Mouse (Mus musculus): ENCODE data around the gene Ttc7b. TPM values are rescaled to one million over a fixed set of nuclear protein-coding genes. Genes with fewer than 3 reads are reported as not detected.

The Ttc7b gene
- polyA plus RNA-seq, 1 experiment: 9.2 TPM

- TF ChIP-seq FOSL1 (IDR thresholded peaks at IDR 0.05; ENCODE audit: insufficient read depth, low read length, poor library complexity, severe bottlenecking) (no peak), MYOD1 (IDR thresholded peaks at IDR 0.05; ENCODE audit: control insufficient read depth, insufficient read length, low read depth) (no peak)
Observed at GRCm38 (mm10) chr12:100481443-100482026, 39.1 kb downstream of the Ttc7b start.

DNA sequence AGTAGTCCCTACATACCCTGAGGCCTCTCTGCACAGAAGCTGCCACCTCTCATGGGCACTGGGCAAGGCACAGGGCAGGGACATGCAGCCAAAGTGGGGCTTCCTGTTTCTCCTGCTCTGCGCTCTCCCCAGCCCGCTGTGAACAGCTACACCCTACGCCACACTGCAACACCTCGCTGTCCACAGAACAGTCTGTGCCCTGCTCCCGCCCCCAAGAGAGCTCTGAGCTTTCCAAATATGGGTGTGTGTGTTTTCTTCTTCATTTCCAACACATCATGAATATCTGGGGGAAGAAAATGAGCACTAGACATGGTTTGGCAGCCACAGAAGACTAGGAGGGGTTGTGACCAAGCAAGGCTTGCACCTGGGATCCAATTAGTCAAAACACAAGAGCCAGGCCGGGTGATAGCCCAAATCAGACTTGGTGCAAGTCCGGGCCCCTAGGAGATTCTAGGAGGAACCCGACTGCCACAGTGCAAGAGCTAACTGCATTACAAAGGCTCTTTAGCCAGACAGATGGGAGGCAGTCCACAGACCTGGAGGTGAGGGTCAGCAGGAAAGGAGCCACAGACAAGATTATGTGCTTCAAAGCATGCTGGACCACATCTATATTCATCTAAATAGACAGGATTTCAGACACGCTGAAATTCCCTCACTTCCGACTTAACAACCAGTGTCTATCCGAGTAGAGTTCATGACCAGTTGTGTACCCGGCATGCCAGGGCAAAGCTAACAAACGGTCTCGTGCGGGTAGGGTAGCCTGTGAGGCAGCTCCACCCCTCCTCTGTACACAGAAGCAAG is 39.8 kb downstream of the Ttc7b start:
- no peaks in the 10 kb centered on the region for H3K36me3 ChIP-seq (ENCODE audit: control insufficient read depth, insufficient read depth)
- TF ChIP-seq MYOD1 (IDR thresholded peaks at IDR 0.05; ENCODE audit: control insufficient read depth, insufficient read length, low read depth): no peak
- no peak for TF ChIP-seq CEBPB (IDR thresholded peaks at IDR 0.05; ENCODE audit: low read depth)
- no peak for TF ChIP-seq CTCF (IDR thresholded peaks at IDR 0.05; ENCODE audit: control insufficient read depth, insufficient read depth, insufficient read length)
- TF ChIP-seq USF1 (IDR thresholded peaks at IDR 0.05; ENCODE audit: low read depth): no peak
- no peak for TF ChIP-seq FOSL1 (IDR thresholded peaks at IDR 0.05; ENCODE audit: insufficient read depth, low read length, poor library complexity, severe bottlenecking)
- no peak for TF ChIP-seq MYOG (IDR thresholded peaks at IDR 0.05; ENCODE audit: control insufficient read depth, extremely low read depth, insufficient read length)
- TF ChIP-seq MAX (IDR thresholded peaks at IDR 0.05): no peak
- H3K27me3 ChIP-seq (ENCODE audit: control insufficient read depth, insufficient read depth, insufficient read length): no peaks in the 10 kb centered on the region
- no peaks in the 10 kb centered on the region for H3K79me3 ChIP-seq (ENCODE audit: low read depth)
- no peak overlapping the region for H3ac ChIP-seq (ENCODE audit: control insufficient read depth, insufficient read length, low read depth)
- H3K79me2 ChIP-seq (ENCODE audit: control insufficient read depth, insufficient read depth): no peaks in the 10 kb centered on the region
- no peak overlapping the region for H3K4me3 ChIP-seq (ENCODE audit: insufficient read depth, poor library complexity, severe bottlenecking)

More at GRCm38 (mm10) chr12:100481443-100482026, 39.1 kb downstream of the Ttc7b start:
- Histone ChIP-seq H3K4me3 (ENCODE audit: insufficient read depth, poor library complexity, severe bottlenecking) (no peak overlapping the region), H3K79me3 (ENCODE audit: low read depth) (no peaks in the 10 kb centered on the region), H3K36me3 (ENCODE audit: control insufficient read depth, insufficient read depth) (no peaks in the 10 kb centered on the region), H3ac (ENCODE audit: control insufficient read depth, insufficient read length, low read depth) (no peak overlapping the region), H3K79me2 (ENCODE audit: control insufficient read depth, insufficient read depth) (no peaks in the 10 kb centered on the region), H3K27me3 (ENCODE audit: control insufficient read depth, insufficient read depth, insufficient read length) (no peaks in the 10 kb centered on the region)

GRCm38 (mm10) chr12:100479892-100480621 is 40.6 kb downstream of the Ttc7b start:
- Histone ChIP-seq H3K4me3 (ENCODE audit: insufficient read depth, poor library complexity, severe bottlenecking) (no peak overlapping the region), H3ac (ENCODE audit: control insufficient read depth, insufficient read length, low read depth) (no peak overlapping the region), H3K27me3 (ENCODE audit: control insufficient read depth, insufficient read depth, insufficient read length) (no peaks in the 10 kb centered on the region), H3K36me3 (ENCODE audit: control insufficient read depth, insufficient read depth) (no peaks in the 10 kb centered on the region), H3K79me2 (ENCODE audit: control insufficient read depth, insufficient read depth) (no peaks in the 10 kb centered on the region), H3K79me3 (ENCODE audit: low read depth) (no peaks in the 10 kb centered on the region)
- TF ChIP-seq FOSL1 (IDR thresholded peaks at IDR 0.05; ENCODE audit: insufficient read depth, low read length, poor library complexity, severe bottlenecking): no peak
- TF ChIP-seq CTCF (IDR thresholded peaks at IDR 0.05; ENCODE audit: control insufficient read depth, insufficient read depth, insufficient read length): peak; percentile 42

- H3K79me3 ChIP-seq (ENCODE audit: low read depth): no peaks in the 10 kb centered on the region
Observed at GRCm38 (mm10) chr12:100479270-100479869, 41.3 kb downstream of the Ttc7b start.

DNA sequence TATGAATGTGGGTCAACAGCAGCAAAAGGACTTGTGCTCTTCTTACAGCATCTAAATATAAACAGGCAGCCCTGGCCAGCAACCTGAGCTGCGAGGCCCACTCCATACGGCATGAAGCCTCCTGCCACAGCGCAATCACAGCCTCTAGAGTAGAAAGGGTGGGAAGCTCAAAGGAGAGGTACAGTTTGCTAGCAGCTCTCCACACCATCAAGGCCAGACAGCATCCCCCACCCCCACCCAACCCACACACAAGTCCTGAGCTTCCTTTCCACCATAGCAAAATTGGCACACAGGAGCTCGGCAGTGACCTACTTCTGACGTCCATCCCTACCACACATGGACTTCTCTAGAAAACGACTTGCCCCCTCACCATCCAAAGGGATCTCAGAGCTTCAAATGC is 42.0 kb downstream of the Ttc7b start:
- H3K4me3 ChIP-seq (ENCODE audit: insufficient read depth, poor library complexity, severe bottlenecking): no peak overlapping the region
- H3K36me3 ChIP-seq (ENCODE audit: control insufficient read depth, insufficient read depth): no peaks in the 10 kb centered on the region
- H3K79me3 ChIP-seq (ENCODE audit: low read depth): no peaks in the 10 kb centered on the region
- H3ac ChIP-seq (ENCODE audit: control insufficient read depth, insufficient read length, low read depth): no peak overlapping the region
- H3K27me3 ChIP-seq (ENCODE audit: control insufficient read depth, insufficient read depth, insufficient read length): no peaks in the 10 kb centered on the region
- TF ChIP-seq MYOG (IDR thresholded peaks at IDR 0.05; ENCODE audit: control insufficient read depth, extremely low read depth, insufficient read length) (no peak), CTCF (IDR thresholded peaks at IDR 0.05; ENCODE audit: control insufficient read depth, insufficient read depth, insufficient read length) (no peak), USF1 (IDR thresholded peaks at IDR 0.05; ENCODE audit: low read depth) (no peak), FOSL1 (IDR thresholded peaks at IDR 0.05; ENCODE audit: insufficient read depth, low read length, poor library complexity, severe bottlenecking) (no peak), MAX (IDR thresholded peaks at IDR 0.05) (no peak), MYOD1 (IDR thresholded peaks at IDR 0.05; ENCODE audit: control insufficient read depth, insufficient read length, low read depth) (no peak), CEBPB (IDR thresholded peaks at IDR 0.05; ENCODE audit: low read depth) (no peak)
- H3K79me2 ChIP-seq (ENCODE audit: control insufficient read depth, insufficient read depth): no peaks in the 10 kb centered on the region

More at GRCm38 (mm10) chr12:100479270-100479869, 41.3 kb downstream of the Ttc7b start:
- no peaks in the 10 kb centered on the region for H3K27me3 ChIP-seq (ENCODE audit: control insufficient read depth, insufficient read depth, insufficient read length)
- H3ac ChIP-seq (ENCODE audit: control insufficient read depth, insufficient read length, low read depth): no peak overlapping the region
- no peak overlapping the region for H3K4me3 ChIP-seq (ENCODE audit: insufficient read depth, poor library complexity, severe bottlenecking)
- TF ChIP-seq USF1 (IDR thresholded peaks at IDR 0.05; ENCODE audit: low read depth) (no peak), CTCF (IDR thresholded peaks at IDR 0.05; ENCODE audit: control insufficient read depth, insufficient read depth, insufficient read length) (no peak), MAX (IDR thresholded peaks at IDR 0.05) (no peak), MYOG (IDR thresholded peaks at IDR 0.05; ENCODE audit: control insufficient read depth, extremely low read depth, insufficient read length) (no peak), MYOD1 (IDR thresholded peaks at IDR 0.05; ENCODE audit: control insufficient read depth, insufficient read length, low read depth) (no peak), CEBPB (IDR thresholded peaks at IDR 0.05; ENCODE audit: low read depth) (no peak), FOSL1 (IDR thresholded peaks at IDR 0.05; ENCODE audit: insufficient read depth, low read length, poor library complexity, severe bottlenecking) (no peak)
- H3K79me2 ChIP-seq (ENCODE audit: control insufficient read depth, insufficient read depth): no peaks in the 10 kb centered on the region
- no peaks in the 10 kb centered on the region for H3K36me3 ChIP-seq (ENCODE audit: control insufficient read depth, insufficient read depth)

Data from C2C12 (cell line).